Mouse (Mus musculus): ENCODE data around the gene Cd52.
A peak's percentile ranks its signal among the peaks of the same experiment; 100 is the strongest.

DNA sequence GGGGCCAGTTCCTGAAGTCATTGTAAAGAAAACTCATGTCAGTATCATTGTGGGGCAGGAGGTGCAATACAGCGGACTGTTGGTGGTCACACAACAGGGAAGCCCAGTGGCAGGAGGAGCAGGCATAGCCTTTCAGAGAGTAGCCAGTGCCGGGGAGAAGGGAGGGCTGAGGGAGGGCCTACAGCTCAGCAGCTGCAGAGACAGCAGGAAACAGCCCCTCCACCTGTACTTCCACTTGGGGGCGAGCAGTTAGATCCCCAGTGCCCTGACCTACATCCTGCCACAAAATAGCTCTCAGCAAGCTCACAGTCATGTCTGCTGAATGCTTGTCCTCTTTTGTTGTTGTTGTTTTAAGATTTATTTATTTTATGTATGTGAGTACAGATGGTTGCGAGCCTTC lies 26.7 kb upstream of the Cd52 start:
- TF ChIP-seq TCF12 (IDR thresholded peaks at IDR 0.05; ENCODE audit: low read depth, low read length): no peak
- no peak for TF ChIP-seq EP300 (IDR thresholded peaks at IDR 0.05; ENCODE audit: low read length)
- TF ChIP-seq CTCF (conservative IDR thresholded peaks at IDR 0.05 in 1 of 2, IDR thresholded peaks at IDR 0.05 in 1 of 2; ENCODE audit: low read depth in 2 of 2, low read length in 2 of 2): no peak
- TF ChIP-seq MAX (IDR thresholded peaks at IDR 0.05; ENCODE audit: low read length): peak; percentile 9; the same call in 1 of the 2 replicates
- no peak for TF ChIP-seq KAT2A (IDR thresholded peaks at IDR 0.05; ENCODE audit: insufficient replicate concordance, low read length)
- no peak for TF ChIP-seq MAZ (IDR thresholded peaks at IDR 0.05; ENCODE audit: low read depth, low read length)
- TF ChIP-seq RAD21 (IDR thresholded peaks at IDR 0.05; ENCODE audit: low read depth, low read length): no peak
- TF ChIP-seq ZNF384 (IDR thresholded peaks at IDR 0.05; ENCODE audit: low read depth, low read length): no peak
- TF ChIP-seq ZKSCAN1 (IDR thresholded peaks at IDR 0.05; ENCODE audit: borderline replicate concordance, low read depth, low read length): no peak
- TF ChIP-seq BHLHE40 (IDR thresholded peaks at IDR 0.05; ENCODE audit: low read depth, low read length): no peak
- TF ChIP-seq MXI1 (IDR thresholded peaks at IDR 0.05; ENCODE audit: low read depth, low read length): no peak
- TF ChIP-seq MEF2A (IDR thresholded peaks at IDR 0.05; ENCODE audit: borderline replicate concordance, low read depth, low read length): no peak

Measured in CH12.LX (cell line).